10 mouse cellular contexts compared by ENCODE assay signal in the genomic region with DNA sequence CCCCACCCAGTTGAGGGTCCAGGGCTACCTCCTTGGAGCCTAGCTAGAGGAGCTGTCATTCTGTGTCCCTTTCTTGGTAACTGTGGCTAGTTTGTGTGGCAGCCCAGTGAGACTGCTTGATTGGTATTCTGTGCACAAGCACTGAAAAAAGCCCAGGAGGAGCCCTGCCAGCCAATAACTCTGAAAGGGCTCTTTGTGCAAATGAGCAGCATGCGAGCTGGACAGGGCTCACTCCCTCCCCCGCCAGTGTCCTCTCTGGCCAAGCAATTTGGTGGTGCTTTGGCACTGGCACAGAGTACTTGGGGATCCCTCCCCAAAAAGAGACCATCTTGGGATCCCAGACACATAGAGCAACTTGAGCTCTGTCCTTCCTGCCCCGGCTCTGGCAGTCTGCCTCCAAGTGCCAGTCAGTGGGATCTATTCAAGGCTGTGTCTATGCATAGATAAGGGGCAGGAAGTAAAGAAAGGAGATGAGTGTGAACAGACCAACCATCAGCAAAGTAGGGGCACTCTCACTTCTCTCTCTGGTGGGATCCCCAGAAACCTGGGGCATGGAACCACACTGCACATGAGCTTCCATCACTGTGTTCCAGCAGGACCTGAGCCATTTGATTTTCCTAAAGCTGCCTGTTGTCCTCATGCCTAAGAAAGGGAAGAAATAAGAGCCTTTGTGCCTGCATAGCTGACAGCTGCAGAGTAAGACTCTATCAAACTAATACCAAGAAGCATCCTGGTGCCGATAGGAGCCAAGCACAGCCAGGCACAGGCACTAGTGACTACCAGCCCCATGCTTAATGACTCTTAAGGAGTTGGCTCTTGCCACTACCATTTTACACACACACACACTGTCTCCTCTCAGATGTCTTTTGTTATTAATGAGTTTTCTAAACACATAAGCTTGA. TPM values are rescaled to one million over a fixed set of nuclear protein-coding genes. Genes with fewer than 3 reads are reported as not detected.
DNase-seq lines count a peak whose midpoint lies in the region; ATAC-seq lines count a peak whose summit lies in the region.
"Had no signal": no experiment of that assay in that cellular context is flagged by ENCODE, and none has a peak within 500 bp of the region (broad histone marks: within the 10 kb centered on the region; RNA-seq: fewer than 3 reads in every experiment).

No protein-coding gene starts in this region.

- no peak overlapping the region for H3K4me2 ChIP-seq in limb, embryonic 11.5 days (ENCODE audit: low read depth, severe bottlenecking)
- H3K4me2 ChIP-seq: limb, embryonic 13.5 days had no signal

- peaks cover under 1% of the 10 kb centered on the region; the same call in 1 of the 2 replicates for H3K4me1 ChIP-seq in limb, embryonic 11.5 days (ENCODE audit: control insufficient read depth, insufficient read depth, low read length)
- peaks cover 19% of the 10 kb centered on the region for H3K4me1 ChIP-seq in limb, embryonic 10.5 days

- no peak overlapping the region for H3K9ac ChIP-seq in limb, embryonic 11.5 days (ENCODE audit: low read length)
- H3K9ac ChIP-seq: limb, embryonic 13.5 days had no signal

- no peak overlapping the region for H3K27ac ChIP-seq in limb, embryonic 11.5 days (replicated peaks; ENCODE audit: low read depth, low read length)
- H3K27ac ChIP-seq in limb, embryonic 10.5 days, result no peak overlapping the region
- H3K27ac ChIP-seq: limb, embryonic 13.5 days had no signal

- H3K9me3 ChIP-seq in limb, embryonic 11.5 days (ENCODE audit: control insufficient read depth, low read length), result no peaks in the 10 kb centered on the region
- no peaks in the 10 kb centered on the region for H3K9me3 ChIP-seq in limb, embryonic 10.5 days (replicated peaks)
- H3K9me3 ChIP-seq: G1E; limb, embryonic 13.5 days had no signal

- no peak for ATAC-seq in limb, embryonic 11.5 days (ENCODE audit: insufficient number of reproducible peaks, low FRiP score, low TSS enrichment, low read depth)
- ATAC-seq in CD4-positive, CD25-positive, alpha-beta regulatory T cell, adult 4 months, result no peak

- intact Hi-C loops in left cerebral cortex, postnatal 25 days (cut with DNase I), result no loop called here

- DNase-seq in limb, embryonic 11.5 days (ENCODE audit: low spot score), result peak; percentile 29
- no peak for DNase-seq in limb, embryonic 10.5 days (ENCODE audit: low spot score)
- peak; percentile 64 to 75 for DNase-seq in frontal cortex, adult 2 months (ENCODE audit: extremely low spot score in 1 of 2, low spot score in 1 of 2)
- DNase-seq in left cerebral cortex, postnatal 25 days (ENCODE audit: low spot score in 2 of 2), result peak; percentile 64 to 79
- peak; percentile 61 for DNase-seq in right cerebral cortex, postnatal 25 days
- DNase-seq in spleen, postnatal 36 days (ENCODE audit: low spot score in 2 of 2), result no peak
- DNase-seq in liver, result no peak

- H3K27me3 ChIP-seq in limb, embryonic 11.5 days (ENCODE audit: control insufficient read depth, insufficient read depth, low read length), result no peaks in the 10 kb centered on the region
- H3K27me3 ChIP-seq in limb, embryonic 10.5 days (ENCODE audit: low read depth, poor library complexity, severe bottlenecking), result no peaks in the 10 kb centered on the region
- H3K27me3 ChIP-seq: limb, embryonic 13.5 days had no signal

- 73% methylated on average over 4 of the region's 4 CpGs for WGBS in limb, embryonic 11.5 days
- 81% methylated on average over 4 of the region's 4 CpGs for WGBS in limb, embryonic 10.5 days

- H3K36me3 ChIP-seq in limb, embryonic 11.5 days (ENCODE audit: control insufficient read depth, insufficient read depth, low read length), result no peaks in the 10 kb centered on the region
- H3K36me3 ChIP-seq in limb, embryonic 10.5 days, result no peaks in the 10 kb centered on the region
- H3K36me3 ChIP-seq: limb, embryonic 13.5 days had no signal

- H3K4me3 ChIP-seq in limb, embryonic 11.5 days (ENCODE audit: low read depth, low read length), result no peak overlapping the region
- H3K4me3 ChIP-seq in limb, embryonic 10.5 days, result no peak overlapping the region
- H3K4me3 ChIP-seq: limb, embryonic 13.5 days had no signal

RNA-seq across cellular contexts. Expression of a gene that starts 11.1 kb away (rescaled TPM):
- 0.33 and 0.48 TPM in 2 replicates for polyA plus RNA-seq in limb, embryonic 11.5 days (2014; fragmentation: Nextera tagmentation; extraction: Ambion mirVana)
- 0.16 and 0.36 TPM in 2 replicates for polyA plus RNA-seq in limb, embryonic 10.5 days (2016; fragmentation: Nextera tagmentation; extraction: Ambion mirVana)
- polyA plus RNA-seq in frontal cortex, adult 2 months (2012; rRNA removed), result 46.0 and 49.3 TPM in 2 replicates
- total RNA-seq in left cerebral cortex, postnatal 25 days (2021), result 100 to 1,000 TPM in 1 of 2 experiments, 10 to 100 TPM in 1; 94.7 to 103 TPM
- polyA plus RNA-seq in CD4-positive, CD25-positive, alpha-beta regulatory T cell, adult 4 months (2017; shearing (Covaris generic)), result under 1 TPM; 0.16 to 0.51 TPM
- polyA plus RNA-seq: G1E had no signal

Comparison
In these comparisons a context has a peak if more than half of its experiments do, and no peak if none do; other contexts are left out.
1. DNase-seq: peak in limb, embryonic 11.5 days (single experiment), frontal cortex, adult 2 months (2 of 2), left cerebral cortex, postnatal 25 days (2 of 2) and right cerebral cortex, postnatal 25 days (single experiment); none in limb, embryonic 10.5 days (single experiment), spleen, postnatal 36 days (0 of 2) and liver (single experiment).
2. RNA of a gene that starts 11.1 kb away (polyA plus RNA-seq): 46.0 to 49.3 TPM in frontal cortex, adult 2 months; 0.16 to 0.51 TPM in CD4-positive, CD25-positive, alpha-beta regulatory T cell, adult 4 months, 0.33 to 0.48 TPM in limb, embryonic 11.5 days and 0.16 to 0.36 TPM in limb, embryonic 10.5 days; every median in the first group is over 10 times any median in the second.